Mouse (Mus musculus) ZHBTc4 (cell line): ENCODE data around the gene Efcc1.

ENCODE experiments used
- DNase-seq: peaks from one replicate; pipeline ENCODE4 v3.0.0-alpha.2; 2011; ENCODE audit warnings: low read depth, low spot score

Efcc1 gene

GRCm38 (mm10) chr6:87730591-87731462, at the start of gene Efcc1:
Gene Efcc1 (plus strand): TSS chr6:87730869.
- peak; percentile 81 for DNase-seq

GRCm38 (mm10) chr6:87695947-87696346, 34.7 kb upstream of the Efcc1 start:
- DNase-seq, result no peak

- no peak for DNase-seq
Measured at GRCm38 (mm10) chr6:87696544-87696943, 34.1 kb upstream of the Efcc1 start.

- peak; percentile 56 for DNase-seq
Measured at GRCm38 (mm10) chr6:87706246-87706645, 24.4 kb upstream of the Efcc1 start.

GRCm38 (mm10) chr6:87712311-87712710, 18.4 kb upstream of the Efcc1 start:
- DNase-seq, result no peak

- no peak for DNase-seq
Measured at GRCm38 (mm10) chr6:87714091-87714490, 16.6 kb upstream of the Efcc1 start.

GRCm38 (mm10) chr6:87722631-87723030, 8.0 kb upstream of the Efcc1 start:
- peak; percentile 96 for DNase-seq

GRCm38 (mm10) chr6:87725267-87725912, 5.3 kb upstream of the Efcc1 start:
- DNase-seq, result peak; percentile 30

GRCm38 (mm10) chr6:87728102-87728501, 2.6 kb upstream of the Efcc1 start:
- no peak for DNase-seq

GRCm38 (mm10) chr6:87730141-87730540, 528 bp upstream of the Efcc1 start:
- DNase-seq, result no peak

- DNase-seq, result peak; percentile 33
Measured at GRCm38 (mm10) chr6:87731463-87732095, 910 bp downstream of the Efcc1 start.

GRCm38 (mm10) chr6:87732151-87733011, 1.7 kb downstream of the Efcc1 start:
- DNase-seq, result peak; percentile 59

GRCm38 (mm10) chr6:87733131-87733930, 2.7 kb downstream of the Efcc1 start:
- peak; percentile 17 for DNase-seq

GRCm38 (mm10) chr6:87734136-87734535, 3.5 kb downstream of the Efcc1 start:
- DNase-seq, result no peak

- DNase-seq, result no peak
Measured at GRCm38 (mm10) chr6:87736923-87737322, 6.3 kb downstream of the Efcc1 start.

- no peak for DNase-seq
Measured at GRCm38 (mm10) chr6:87737921-87738626, 7.4 kb downstream of the Efcc1 start.

- no peak for DNase-seq
Measured at GRCm38 (mm10) chr6:87739898-87740297, 9.2 kb downstream of the Efcc1 start.

GRCm38 (mm10) chr6:87740496-87740895, 9.8 kb downstream of the Efcc1 start:
- no peak for DNase-seq

GRCm38 (mm10) chr6:87741978-87742377, 11.3 kb downstream of the Efcc1 start:
- no peak for DNase-seq

GRCm38 (mm10) chr6:87742804-87743203, 12.1 kb downstream of the Efcc1 start:
- peak; percentile 81 for DNase-seq
